Mouse (Mus musculus) bone marrow, adult 2 months (tissue): ENCODE results near the gene Mad2l2.

Experiments
- CTCF ChIP-seq: fragments of 200-500 bp; IDR thresholded peaks from 2 replicates; pipeline ENCODE4 v1.5.1; 2011; ENCODE audit warnings: low read length, control low read depth; ENCODE audit not compliant: control insufficient read depth, insufficient read depth
- POLR2A ChIP-seq: fragments of 200-500 bp; IDR thresholded peaks from 2 replicates; pipeline ENCODE4 v1.6.1; 2011; ENCODE audit warnings: low read depth, mild to moderate bottlenecking, control low read depth, low read length, borderline replicate concordance; ENCODE audit not compliant: control insufficient read depth

GRCm38 (mm10) chr4:148082257-148083044 lies 47.7 kb upstream of the Mad2l2 start:
- TF ChIP-seq CTCF, result peak; percentile 50
- no peak for TF ChIP-seq POLR2A
